Mouse (Mus musculus): Measurements from ENCODE around the gene Tmem114. TPM values are rescaled to one million over a fixed set of nuclear protein-coding genes. Genes with fewer than 3 reads are reported as not detected.

Tmem114 gene
- total and polyA plus RNA-seq, 3 experiments, result not detected

DNA sequence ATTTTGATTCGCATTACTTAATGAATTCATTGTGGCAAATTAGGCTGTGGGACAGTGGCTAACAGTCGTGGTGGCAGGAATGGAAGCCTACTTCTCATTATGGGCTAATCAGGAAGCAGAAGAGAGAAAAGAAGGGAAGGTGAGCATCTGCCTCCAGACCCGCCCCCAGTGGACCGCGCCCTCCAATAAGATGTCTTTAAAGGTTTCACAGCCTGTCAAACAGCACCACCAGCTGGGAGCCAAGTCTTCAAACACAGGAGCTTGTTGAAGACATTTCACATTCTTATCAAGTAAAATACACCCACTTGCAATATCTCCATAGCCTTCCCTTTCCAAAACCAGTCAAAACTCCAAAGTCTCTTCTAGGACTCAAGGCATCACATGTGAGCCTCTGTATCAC lies 39.3 kb downstream of the Tmem114 start:
- Histone ChIP-seq H3K4me1 (ENCODE audit: control insufficient read depth, insufficient read depth, low read length) (no peaks in the 10 kb centered on the region), H3K27ac (no peak overlapping the region), H3K79me2 (replicated peaks; ENCODE audit: control insufficient read depth, insufficient read depth, low read length) (no peaks in the 10 kb centered on the region), H3K9ac (ENCODE audit: low read depth, low read length) (no peak overlapping the region), H3K27me3 (ENCODE audit: control insufficient read depth, insufficient read depth, low read length) (no peaks in the 10 kb centered on the region), H3K4me3 (no peak overlapping the region), H3K36me3 (ENCODE audit: control insufficient read depth, insufficient read depth, low read length) (no peaks in the 10 kb centered on the region)
- DNase-seq, result no peak
- TF ChIP-seq CTCF (IDR thresholded peaks at IDR 0.05), result no peak
- TF ChIP-seq EP300 (IDR thresholded peaks at IDR 0.05; ENCODE audit: insufficient read depth, low read depth, low read length), result no peak
- TF ChIP-seq POLR2A (IDR thresholded peaks at IDR 0.05; ENCODE audit: insufficient read depth, low read depth, low read length), result no peak
- intact Hi-C loops (cut with DNase I), result no loop called here
- 71% methylated on average over 5 of the region's 5 CpGs for WGBS

DNA sequence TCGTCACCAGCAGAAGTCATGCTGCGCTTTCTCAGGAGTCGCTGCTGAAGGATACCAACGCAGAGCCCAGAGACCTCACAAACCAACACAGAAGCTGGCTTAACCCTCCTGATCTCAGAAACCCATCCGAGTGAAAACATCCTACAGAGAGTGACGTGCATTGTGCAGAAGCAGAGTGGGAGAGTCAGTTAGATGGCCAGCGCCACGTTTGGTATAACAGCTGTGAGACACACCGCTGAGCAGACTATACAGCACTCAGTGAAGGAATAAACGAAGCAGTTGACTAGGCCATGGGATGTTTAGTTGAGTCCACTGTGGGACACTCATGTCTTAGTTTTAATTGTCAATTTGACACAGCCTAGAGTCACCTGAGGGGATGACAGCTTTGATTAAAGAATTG lies 40.2 kb downstream of the Tmem114 start:
- Histone ChIP-seq H3K27ac (no peak overlapping the region), H3K79me2 (replicated peaks; ENCODE audit: control insufficient read depth, insufficient read depth, low read length) (no peaks in the 10 kb centered on the region), H3K27me3 (ENCODE audit: control insufficient read depth, insufficient read depth, low read length) (no peaks in the 10 kb centered on the region), H3K36me3 (ENCODE audit: control insufficient read depth, insufficient read depth, low read length) (no peaks in the 10 kb centered on the region), H3K4me3 (no peak overlapping the region), H3K4me1 (ENCODE audit: control insufficient read depth, insufficient read depth, low read length) (no peaks in the 10 kb centered on the region), H3K9ac (ENCODE audit: low read depth, low read length) (no peak overlapping the region)
- intact Hi-C loops (cut with DNase I), result no loop called here
- TF ChIP-seq POLR2A (IDR thresholded peaks at IDR 0.05; ENCODE audit: insufficient read depth, low read depth, low read length) (no peak), EP300 (IDR thresholded peaks at IDR 0.05; ENCODE audit: insufficient read depth, low read depth, low read length) (no peak), CTCF (IDR thresholded peaks at IDR 0.05) (no peak)
- no peak for DNase-seq
- WGBS, result 75% methylated on average over 10 of the region's 10 CpGs

DNA sequence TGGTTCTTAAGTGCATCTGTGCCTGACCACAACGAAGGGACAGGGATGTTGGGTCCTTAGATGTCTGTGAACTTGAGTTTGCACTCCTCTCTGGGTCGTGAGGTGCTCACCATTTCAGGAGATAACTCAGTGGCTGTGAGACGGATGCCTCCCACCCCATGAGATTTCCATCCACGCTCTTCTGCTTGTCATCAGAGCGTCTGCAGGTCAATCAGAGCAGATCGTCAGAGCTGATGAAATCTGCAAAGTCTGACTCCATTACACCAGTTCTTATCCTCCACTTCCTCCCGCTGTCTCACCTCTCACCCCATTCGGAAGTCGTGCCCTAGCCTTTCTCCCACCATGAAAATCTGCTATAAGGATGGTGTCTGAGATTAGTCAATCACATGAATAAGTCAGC lies 41.5 kb downstream of the Tmem114 start:
- H3K4me1 ChIP-seq (ENCODE audit: control insufficient read depth, insufficient read depth, low read length), result no peaks in the 10 kb centered on the region
- H3K36me3 ChIP-seq (ENCODE audit: control insufficient read depth, insufficient read depth, low read length), result no peaks in the 10 kb centered on the region
- no peaks in the 10 kb centered on the region for H3K79me2 ChIP-seq (replicated peaks; ENCODE audit: control insufficient read depth, insufficient read depth, low read length)
- no peak for DNase-seq
- 63% methylated on average over 9 of the region's 9 CpGs for WGBS
- intact Hi-C loops (cut with DNase I), result no loop called here
- no peak overlapping the region for H3K9ac ChIP-seq (ENCODE audit: low read depth, low read length)
- H3K27ac ChIP-seq, result no peak overlapping the region
- TF ChIP-seq EP300 (IDR thresholded peaks at IDR 0.05; ENCODE audit: insufficient read depth, low read depth, low read length), result no peak
- TF ChIP-seq CTCF (IDR thresholded peaks at IDR 0.05), result no peak
- no peak for TF ChIP-seq POLR2A (IDR thresholded peaks at IDR 0.05; ENCODE audit: insufficient read depth, low read depth, low read length)
- H3K27me3 ChIP-seq (ENCODE audit: control insufficient read depth, insufficient read depth, low read length), result no peaks in the 10 kb centered on the region
- H3K4me3 ChIP-seq, result no peak overlapping the region

DNA sequence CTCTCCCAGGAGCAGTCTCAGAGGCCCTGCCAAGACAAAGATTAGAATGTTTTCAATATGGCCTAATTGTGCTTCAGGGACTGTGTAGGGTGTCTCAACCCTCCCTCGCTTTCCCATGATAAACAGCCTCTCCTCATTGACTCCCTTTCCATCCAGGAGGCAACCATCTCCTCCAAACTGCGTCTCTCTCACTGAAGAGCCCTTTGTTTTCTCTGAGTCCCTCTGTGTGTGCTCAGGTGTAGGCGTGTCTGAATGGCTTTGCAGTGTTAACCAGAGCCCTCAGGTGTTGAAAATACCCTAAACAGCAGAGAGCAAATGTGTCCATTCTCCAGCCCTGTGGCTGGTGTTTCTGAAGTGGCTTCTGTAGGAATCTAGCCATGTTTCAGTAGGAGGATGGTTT lies 61.9 kb downstream of the Tmem114 start:
- Histone ChIP-seq H3K79me2 (replicated peaks; ENCODE audit: control insufficient read depth, insufficient read depth, low read length) (no peaks in the 10 kb centered on the region), H3K36me3 (ENCODE audit: control insufficient read depth, insufficient read depth, low read length) (no peaks in the 10 kb centered on the region), H3K4me3 (no peak overlapping the region), H3K9ac (ENCODE audit: low read depth, low read length) (no peak overlapping the region), H3K4me1 (ENCODE audit: control insufficient read depth, insufficient read depth, low read length) (no peaks in the 10 kb centered on the region), H3K27me3 (ENCODE audit: control insufficient read depth, insufficient read depth, low read length) (no peaks in the 10 kb centered on the region), H3K27ac (no peak overlapping the region)
- WGBS, result 57% methylated on average over 3 of the region's 3 CpGs
- no peak for DNase-seq
- intact Hi-C loops (cut with DNase I), result no loop called here
- TF ChIP-seq EP300 (IDR thresholded peaks at IDR 0.05; ENCODE audit: insufficient read depth, low read depth, low read length) (no peak), POLR2A (IDR thresholded peaks at IDR 0.05; ENCODE audit: insufficient read depth, low read depth, low read length) (no peak), CTCF (IDR thresholded peaks at IDR 0.05) (no peak)

Other genes with a start within 250 kb of the Tmem114 start
- gene Mettl22, start 45.7 kb upstream of the Tmem114 start, total RNA-seq (2021), result 10 to 100 TPM; 29.4 to 35.6 TPM
- gene Mettl22, start 45.7 kb upstream of the Tmem114 start, polyA plus RNA-seq (2012; rRNA removed), result 63.1 and 69.1 TPM in 2 replicates
- gene Abat, start 88.3 kb upstream of the Tmem114 start, total RNA-seq (2021), result 1 to 10 TPM; 5.7 to 6.9 TPM
- gene Abat, start 88.3 kb upstream of the Tmem114 start, polyA plus RNA-seq (2012; rRNA removed), result 11.5 and 16.6 TPM in 2 replicates
- gene Pmm2, start 212.5 kb upstream of the Tmem114 start, total RNA-seq (2021), result 10 to 100 TPM; 28.8 to 29.1 TPM
- gene Pmm2, start 212.5 kb upstream of the Tmem114 start, polyA plus RNA-seq (2012; rRNA removed), result 38.8 and 50.2 TPM in 2 replicates
- 10 to 100 TPM; 17.2 to 19.1 TPM for gene Tmem186, start 212.6 kb upstream of the Tmem114 start, total RNA-seq (2021)
- gene Tmem186, start 212.6 kb upstream of the Tmem114 start, polyA plus RNA-seq (2012; rRNA removed), result 13.7 and 20.0 TPM in 2 replicates
- gene Carhsp1, start 247.0 kb upstream of the Tmem114 start, total RNA-seq (2021), result 10 to 100 TPM; 15.2 to 18.3 TPM
- gene Carhsp1, start 247.0 kb upstream of the Tmem114 start, polyA plus RNA-seq (2012; rRNA removed), result 27.1 and 30.5 TPM in 2 replicates